Mouse (Mus musculus) hindbrain, embryonic 10.5 days (tissue): ENCODE results near the gene Itch. TPM values are rescaled to one million over a fixed set of nuclear protein-coding genes. Genes with fewer than 3 reads are reported as not detected.

ENCODE experiments used
- DNase-seq: peaks from one replicate; pipeline ENCODE4 v3.0.0-alpha.2; 2017; ENCODE audit warnings: low spot score
- H3K27ac ChIP-seq: fragments of 300-500 bp; sonication (generic); 2 replicates; pipeline ENCODE4 v1.5.1; 2016; ENCODE audit warnings: mild to moderate bottlenecking, moderate library complexity
- H3K27me3 ChIP-seq: fragments of 300-500 bp; sonication (generic); 2 replicates; pipeline ENCODE4 v1.6.1; 2016; ENCODE audit warnings: mild to moderate bottlenecking; ENCODE audit not compliant: poor library complexity, insufficient read depth, severe bottlenecking
- H3K36me3 ChIP-seq: fragments of 300-500 bp; sonication (generic); 2 replicates; pipeline ENCODE4 v1.6.1; 2016; ENCODE audit warnings: mild to moderate bottlenecking, moderate library complexity
- H3K4me1 ChIP-seq: fragments of 300-500 bp; sonication (generic); replicated peaks from 2 replicates; pipeline ENCODE4 v1.6.1; 2016; ENCODE audit warnings: mild to moderate bottlenecking
- H3K4me3 ChIP-seq: fragments of 300-500 bp; sonication (generic); 2 replicates; pipeline ENCODE4 v1.5.1; 2016; ENCODE audit warnings: mild to moderate bottlenecking, moderate library complexity
- H3K9me3 ChIP-seq: fragments of 300-500 bp; sonication (generic); 2 replicates; pipeline ENCODE4 v1.6.1; 2016; ENCODE audit warnings: mild to moderate bottlenecking, moderate library complexity
- WGBS: fragments of 180-500 bp; shearing (Covaris S2); methylation state at CpG from one replicate; pipeline ENCODE4 v1.1.7; 2016; 5-methylcytosine and 5-hydroxymethylcytosine counted together
- polyA plus RNA-seq: library from polyadenylated mRNA; unstranded; fragments of >200 nt; fragmentation: Nextera tagmentation; extraction: Ambion mirVana; gene quantifications from 2 replicates; pipeline ENCODE4 v1.2.1, GENCODE M21; 2016

Itch gene
- polyA plus RNA-seq, 1 experiment from 2014 or later, result 50.9 TPM

GRCm38 (mm10) chr2:155272396-155273170 lies 139.3 kb downstream of the Itch start:
- Histone ChIP-seq H3K4me1 (peaks cover 19% of the 10 kb centered on the region), H3K27ac (no peak overlapping the region), H3K4me3 (no peak overlapping the region), H3K27me3 (no peaks in the 10 kb centered on the region), H3K9me3 (no peaks in the 10 kb centered on the region), H3K36me3 (peaks cover 4% of the 10 kb centered on the region; the same call in 1 of the 2 replicates)
- WGBS, result 76% methylated on average over 10 of the region's 10 CpGs
- no peak for DNase-seq

DNA sequence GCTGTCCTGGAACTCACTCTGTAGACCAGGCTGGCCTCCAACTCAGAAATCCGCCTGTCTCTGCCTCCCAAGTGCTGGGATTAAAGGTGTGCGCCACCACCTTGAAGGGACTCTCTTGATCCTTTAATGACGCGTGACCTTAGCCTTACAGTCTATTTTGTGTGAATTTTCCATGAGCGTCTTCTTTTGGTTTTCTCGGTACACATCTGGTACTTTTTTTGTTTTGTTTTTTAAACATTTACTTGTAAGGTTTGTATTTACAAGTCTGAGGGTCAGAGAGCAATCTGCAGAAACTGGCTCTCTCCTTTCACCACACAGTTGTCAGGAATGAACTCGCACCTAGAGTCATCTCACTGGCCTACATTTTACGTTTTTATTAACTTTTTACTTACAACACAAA lies 140.3 kb downstream of the Itch start:
- Histone ChIP-seq H3K36me3 (peaks cover 15% of the 10 kb centered on the region), H3K27ac (no peak overlapping the region), H3K9me3 (no peaks in the 10 kb centered on the region), H3K27me3 (no peaks in the 10 kb centered on the region), H3K4me3 (no peak overlapping the region), H3K4me1 (peaks cover 23% of the 10 kb centered on the region)
- 89% methylated on average over 8 of the region's 8 CpGs for WGBS
- no peak for DNase-seq

- H3K27me3 ChIP-seq, result no peaks in the 10 kb centered on the region
- WGBS, result 1% methylated on average over 47 of the region's 47 CpGs
- no peaks in the 10 kb centered on the region for H3K9me3 ChIP-seq
- H3K4me1 ChIP-seq, result peaks cover 23% of the 10 kb centered on the region
- peak within 1 kb of the TSS; percentile 89 for H3K4me3 ChIP-seq
- peak; percentile 93 for DNase-seq
- H3K36me3 ChIP-seq, result peaks cover 35% of the 10 kb centered on the region
- peak within 1 kb of the TSS; percentile 93 for H3K27ac ChIP-seq
Observed at GRCm38 (mm10) chr2:155276195-155276594, 142.9 kb downstream of the Itch start, which contains the start of gene Map1lc3a. Gene Map1lc3a, plus strand, starts transcription at chr2:155276297.

Other genes starting within 250 kb of the Itch start
- gene Eif2s2, start 240.6 kb upstream of the Itch start, polyA plus RNA-seq, result 74.1 and 109 TPM in 2 replicates
- gene Gm14226, start 115.2 kb upstream of the Itch start, polyA plus RNA-seq, result 0.14 and 0.31 TPM in 2 replicates
- gene Ahcy, start 59.0 kb upstream of the Itch start, polyA plus RNA-seq, result 85.0 and 105 TPM in 2 replicates
- gene Dynlrb1, start 103.0 kb downstream of the Itch start, polyA plus RNA-seq, result 425 and 519 TPM in 2 replicates
- gene Map1lc3a, start 142.8 kb downstream of the Itch start, polyA plus RNA-seq, result 123 and 212 TPM in 2 replicates
- 52.4 and 57.1 TPM in 2 replicates for gene Pigu, start 223.9 kb downstream of the Itch start, polyA plus RNA-seq
- 56.9 and 104 TPM in 2 replicates for gene Trp53inp2, start 247.6 kb downstream of the Itch start, polyA plus RNA-seq